Mouse (Mus musculus): Measurements from ENCODE around the gene Nobox. TPM values are rescaled to one million over a fixed set of nuclear protein-coding genes. Genes with fewer than 3 reads are reported as not detected.

Gene Nobox
- total RNA-seq, 2 experiments from 2014 or later: not detected

GRCm38 (mm10) chr6:43274123-43274522 lies 35.2 kb downstream of the Nobox start:
- no peak for DNase-seq (ENCODE audit: low spot score)

DNA sequence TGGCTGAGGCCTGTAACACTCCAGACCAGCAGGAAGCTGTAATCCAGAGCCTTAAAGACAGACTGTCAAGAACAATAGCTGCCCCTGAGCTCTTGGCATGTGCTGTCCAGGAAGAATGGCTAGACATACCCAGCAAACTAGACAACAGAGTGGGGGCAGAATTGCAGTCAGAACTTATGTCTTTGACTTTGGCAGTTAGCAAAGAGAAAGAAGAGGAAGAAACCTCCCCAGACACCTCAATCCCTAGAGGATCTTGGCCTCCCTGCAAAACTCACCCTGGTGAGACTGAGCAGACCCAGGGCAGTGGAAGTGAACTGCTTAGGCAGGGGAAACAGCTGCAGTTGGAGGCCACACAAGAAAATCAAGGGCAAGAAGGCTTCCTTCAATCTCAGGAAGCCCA lies 36.8 kb downstream of the Nobox start:
- no peak for DNase-seq (ENCODE audit: low spot score)

DNA sequence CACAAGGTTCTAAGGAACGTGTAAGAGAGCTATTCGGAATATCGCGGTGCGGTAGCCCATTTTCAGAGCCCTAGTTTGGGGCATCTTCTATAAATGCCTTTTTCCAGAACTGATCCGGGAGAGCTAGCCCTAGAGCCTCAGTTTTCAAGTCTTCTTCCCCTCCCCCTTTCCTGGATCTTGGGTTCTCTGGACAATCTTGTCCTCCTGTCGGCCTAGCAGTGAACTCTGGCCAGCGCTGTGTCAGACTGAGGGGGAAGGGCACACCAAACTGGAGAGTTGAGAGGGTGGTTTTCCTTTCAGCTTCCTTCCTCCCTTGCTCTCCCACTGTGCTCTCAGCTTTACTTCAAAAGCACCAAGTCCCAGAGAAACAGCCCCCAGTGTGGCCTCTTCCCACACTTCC lies 43.0 kb downstream of the Nobox start:
- no peak for DNase-seq (ENCODE audit: low spot score)

DNA sequence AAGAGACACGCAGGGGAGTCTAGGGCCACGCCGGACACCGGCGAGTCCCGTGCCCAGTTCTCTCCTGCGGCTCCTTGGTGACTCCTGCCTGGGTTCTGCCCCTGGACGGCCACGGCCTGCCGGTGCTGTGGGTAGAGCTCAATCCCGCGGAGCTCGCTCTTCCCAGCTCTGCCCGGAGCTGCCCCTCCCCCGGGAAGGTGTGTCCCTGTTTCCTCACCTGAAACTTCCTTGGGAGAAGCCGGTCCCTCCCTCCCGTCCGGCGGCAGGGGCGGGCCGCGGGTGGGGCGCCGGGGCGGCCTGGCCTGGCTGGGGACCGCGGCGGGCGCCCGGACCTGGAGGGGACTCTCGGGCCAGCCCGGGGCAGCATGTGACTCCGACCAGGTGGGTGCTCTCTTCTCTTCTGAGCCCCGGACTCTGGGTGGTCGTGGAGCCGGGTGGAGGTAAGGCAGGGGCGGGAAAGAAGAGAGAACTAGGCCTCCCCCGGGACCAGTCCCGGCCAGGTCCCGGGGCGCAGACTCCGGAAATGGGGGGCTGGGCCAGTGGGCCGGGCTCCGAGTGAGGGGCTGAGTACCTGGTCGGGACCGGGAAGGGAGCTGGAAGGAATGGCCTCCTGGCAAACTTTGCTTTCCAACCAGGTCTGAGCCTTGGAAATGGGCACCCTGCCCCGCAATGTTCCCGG lies 43.9 kb downstream of the Nobox start, which contains the start of gene Arhgef5:
Arhgef5 (plus strand) TSS at position 220 of the 679 bp plus-strand sequence.
- DNase-seq (ENCODE audit: low spot score): no peak

GRCm38 (mm10) chr6:43260756-43261155 lies 48.6 kb downstream of the Nobox start:
- no peak for DNase-seq (ENCODE audit: low spot score)

DNA sequence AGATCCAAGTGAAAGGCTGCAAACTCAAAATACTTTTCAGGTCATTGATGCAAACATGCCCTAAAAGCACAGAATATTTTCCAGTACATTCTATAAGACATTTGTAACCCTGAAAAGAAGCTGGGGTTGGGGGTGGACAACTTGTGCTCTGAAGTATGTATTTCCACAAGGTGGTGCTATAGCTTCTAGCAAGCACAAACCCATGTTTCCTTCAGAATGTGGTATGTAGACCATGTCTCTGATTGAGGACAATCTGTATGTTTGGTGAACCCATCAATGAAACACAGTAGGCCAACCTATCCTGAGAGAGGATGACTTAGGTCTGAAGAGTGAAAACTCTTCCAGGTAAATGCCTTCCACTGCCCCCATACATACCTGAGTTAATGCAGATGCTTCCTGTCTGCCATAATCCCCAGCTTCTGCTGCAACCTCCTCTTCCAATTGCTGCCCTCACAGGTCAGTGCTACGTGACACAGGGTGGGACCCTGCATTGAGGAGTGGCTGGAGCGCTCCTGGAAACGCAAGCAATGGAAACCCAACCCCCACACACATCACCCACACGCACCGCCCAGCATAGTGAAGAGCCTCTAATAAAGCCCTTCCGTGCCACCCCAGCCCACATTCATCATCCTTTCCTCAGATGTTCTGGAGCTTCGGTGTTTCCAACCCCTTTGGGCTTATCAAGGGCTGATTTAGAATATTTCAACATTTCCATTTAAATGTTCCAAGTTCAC lies 55.0 kb downstream of the Nobox start:
- DNase-seq (ENCODE audit: low spot score): no peak

Other genes starting within 250 kb of the Nobox start
- gene Olfr441, start 203.2 kb downstream of the Nobox start, total RNA-seq (2021): not detected
- not detected for gene Olfr237-ps1, start 163.0 kb downstream of the Nobox start, total RNA-seq (2021)
- gene Olfr437, start 146.3 kb downstream of the Nobox start, total RNA-seq (2021): not detected
- not detected for gene Olfr13, start 137.4 kb downstream of the Nobox start, total RNA-seq (2021)
- gene Olfr435, start 112.4 kb downstream of the Nobox start, total RNA-seq (2021): not detected
- gene Olfr434, start 96.5 kb downstream of the Nobox start, total RNA-seq (2021): not detected
- gene Olfr47, start 78.0 kb downstream of the Nobox start, total RNA-seq (2021): not detected
- 1 to 10 TPM; 2.9 to 3.0 TPM for gene Arhgef5, start 44.0 kb downstream of the Nobox start, total RNA-seq (2021)

All from gastrocnemius, adult 18-20 months (tissue).